Mouse (Mus musculus): ENCODE data around the gene Tmub2. TPM values are rescaled to one million over a fixed set of nuclear protein-coding genes. Genes with fewer than 3 reads are reported as not detected.

Tmub2 gene
- total RNA-seq, 4 experiments from 2014 or later: 14.7 to 15.8 (median 15.0) TPM

DNA sequence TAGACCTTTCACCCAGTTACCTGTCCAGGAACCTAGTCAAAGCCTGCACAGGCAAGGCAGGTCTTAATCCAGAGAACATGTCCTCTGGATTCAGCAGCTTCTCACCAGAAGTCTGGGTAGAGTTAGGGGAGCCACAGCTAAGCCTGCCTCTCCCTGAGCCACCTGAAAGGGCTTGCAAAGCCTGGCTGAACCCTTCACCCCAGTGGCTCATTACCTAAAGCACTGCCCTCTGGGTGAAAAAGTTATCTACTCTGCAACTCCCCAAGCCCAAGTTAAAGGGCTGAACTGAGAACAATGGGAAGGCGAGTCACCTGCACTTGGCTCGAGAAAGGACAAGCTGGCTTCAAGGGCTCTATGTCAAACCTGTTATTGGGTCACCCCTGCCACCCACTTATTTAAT, 19.4 kb downstream of the Tmub2 start:
- DNase-seq (ENCODE audit: low spot score in 2 of 2): no peak

DNA sequence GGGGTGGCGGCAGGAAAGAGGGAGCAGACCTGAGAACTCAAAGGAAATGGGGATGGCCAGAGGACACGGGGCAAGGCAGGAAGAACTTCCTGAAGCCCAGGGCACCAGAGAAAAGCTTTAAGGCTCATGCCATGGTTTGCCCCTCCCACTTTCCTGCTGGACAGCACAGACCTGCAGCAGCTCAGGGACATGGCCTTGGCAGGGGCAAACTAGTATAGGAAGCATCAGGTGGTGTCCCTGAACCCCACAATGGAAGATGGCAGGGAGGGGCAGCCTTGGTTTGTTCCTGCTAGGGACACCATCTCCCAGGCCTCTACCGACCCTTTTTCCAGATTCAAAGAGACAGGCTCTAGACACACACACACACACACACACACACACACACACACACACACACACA, 20.6 kb downstream of the Tmub2 start:
- no peak for DNase-seq (ENCODE audit: low spot score in 2 of 2)

DNA sequence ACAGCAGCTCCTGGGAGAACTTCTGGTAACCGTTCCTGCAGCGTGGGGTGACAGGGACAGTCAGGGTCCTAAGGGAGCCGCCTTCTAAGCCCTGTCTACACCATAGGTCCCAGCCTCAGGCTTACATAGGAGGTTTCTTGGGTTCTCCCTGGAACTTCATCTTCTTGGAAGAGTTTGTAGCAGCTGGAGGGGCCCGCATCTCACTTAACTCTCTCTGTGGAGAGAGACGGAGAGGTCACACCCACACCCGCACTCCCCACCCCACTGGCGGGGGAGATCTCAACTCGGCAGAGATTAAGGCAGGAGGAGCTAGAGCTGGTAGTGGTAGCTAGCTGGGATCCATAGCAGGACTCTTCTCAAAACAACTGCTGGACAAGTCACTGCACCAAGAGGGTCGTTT, 23.4 kb downstream of the Tmub2 start:
- DNase-seq (ENCODE audit: low spot score in 2 of 2): no peak

DNA sequence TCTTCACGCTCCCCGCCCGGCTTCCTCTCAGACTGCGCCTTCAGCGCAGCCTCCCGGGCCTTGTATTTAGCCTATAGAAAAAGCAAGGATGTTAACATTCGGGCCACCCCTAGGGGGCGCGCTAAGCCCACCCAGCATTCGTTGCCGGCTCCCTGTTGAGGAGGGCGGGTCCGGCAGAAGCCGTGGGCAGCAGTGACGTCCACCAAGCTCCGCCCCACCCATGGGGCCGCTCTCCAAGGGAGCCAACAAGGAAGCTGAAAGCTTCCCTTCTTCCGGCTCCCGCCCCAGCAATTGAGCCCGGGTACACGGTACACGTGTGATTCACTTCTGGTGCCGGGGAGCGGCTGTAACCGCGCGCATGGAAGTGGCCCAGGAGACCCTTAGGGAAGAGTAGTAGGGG, 24.2 kb downstream of the Tmub2 start:
- peak; percentile 94 to 96 for DNase-seq (ENCODE audit: low spot score in 2 of 2)

DNA sequence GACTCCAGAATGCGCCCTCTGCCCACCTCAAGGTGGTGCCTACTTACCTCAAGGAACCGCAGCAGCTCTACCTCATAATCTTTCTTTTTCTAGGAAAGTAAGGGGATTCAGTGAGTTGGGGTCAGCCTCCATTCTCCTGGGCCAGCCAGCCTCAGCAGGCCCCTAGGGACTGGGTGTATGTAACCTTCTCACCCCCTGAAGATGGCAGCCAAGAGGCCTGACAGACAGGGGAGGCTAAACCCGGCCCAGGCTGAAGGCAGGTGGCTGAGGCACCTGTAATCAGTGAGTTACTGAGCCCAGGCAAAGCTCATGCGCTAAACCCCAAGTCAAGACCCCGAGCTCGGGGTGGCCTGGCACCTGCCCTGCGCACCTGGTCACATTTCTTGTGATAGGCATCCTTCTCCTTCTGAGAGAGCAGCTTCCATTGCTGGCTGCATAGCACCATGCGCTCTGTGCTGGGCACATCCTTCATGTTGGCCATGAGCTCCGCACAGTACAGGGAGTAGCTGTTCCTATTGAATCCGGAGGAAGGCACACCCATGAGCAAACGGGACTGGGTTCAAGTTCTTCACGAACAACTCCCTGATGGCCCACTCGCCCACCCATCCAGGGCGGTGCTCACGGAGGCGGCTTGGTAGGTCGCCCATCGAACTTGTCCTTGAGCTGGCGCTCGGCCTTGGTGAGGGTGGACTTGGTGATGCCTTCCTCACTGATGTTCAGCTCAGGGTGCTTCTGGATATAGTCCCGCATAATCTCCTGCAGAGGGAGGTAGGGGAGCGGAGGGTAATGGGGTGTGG, 25.3 kb downstream of the Tmub2 start:
- DNase-seq (ENCODE audit: low spot score in 2 of 2): no peak

DNA sequence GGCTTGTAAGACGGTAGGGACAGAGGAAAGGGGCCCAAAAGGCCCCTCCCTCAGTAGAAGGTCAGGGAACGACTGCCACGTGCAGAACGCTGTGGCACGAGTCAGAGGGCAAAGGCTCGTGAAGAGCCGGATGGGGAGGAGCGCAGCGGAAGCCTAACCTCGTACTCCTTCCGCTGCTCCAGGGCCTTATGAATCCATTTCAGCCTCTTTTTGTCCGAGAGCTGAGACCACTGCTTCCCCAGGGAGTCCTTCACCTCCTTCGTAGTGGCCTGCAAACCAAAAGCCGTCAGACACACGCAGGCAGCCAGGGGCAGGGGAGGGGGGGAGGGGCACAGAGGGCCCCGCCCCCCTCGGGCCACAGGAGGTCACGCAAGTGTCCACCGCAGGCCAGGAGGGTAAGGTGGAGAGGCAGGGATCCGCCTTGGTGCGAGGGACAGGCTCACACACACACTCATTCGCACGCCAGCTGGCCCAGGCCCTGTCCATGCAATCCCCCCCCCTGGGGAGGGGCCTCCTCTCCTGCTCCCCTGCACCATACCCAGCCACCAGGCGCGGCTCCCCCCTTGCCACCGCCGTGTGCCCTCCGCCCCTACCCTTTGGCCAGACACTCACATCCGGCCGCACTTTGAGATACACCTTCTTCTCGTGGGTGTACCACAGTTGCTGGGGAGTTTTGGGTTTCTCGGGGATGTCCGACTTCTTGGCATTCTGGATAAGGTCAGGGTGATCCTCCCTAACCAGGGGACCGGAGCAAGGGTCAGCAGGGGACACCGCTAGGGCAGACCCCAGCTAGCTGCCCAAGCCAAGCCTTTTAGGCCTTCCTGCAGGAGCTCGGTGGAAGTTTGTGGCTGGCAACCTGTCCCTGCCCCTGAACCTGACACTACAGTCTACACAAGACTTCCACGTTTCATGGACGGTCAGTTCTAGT, 26.3 kb downstream of the Tmub2 start:
- DNase-seq (ENCODE audit: low spot score in 2 of 2): no peak

DNA sequence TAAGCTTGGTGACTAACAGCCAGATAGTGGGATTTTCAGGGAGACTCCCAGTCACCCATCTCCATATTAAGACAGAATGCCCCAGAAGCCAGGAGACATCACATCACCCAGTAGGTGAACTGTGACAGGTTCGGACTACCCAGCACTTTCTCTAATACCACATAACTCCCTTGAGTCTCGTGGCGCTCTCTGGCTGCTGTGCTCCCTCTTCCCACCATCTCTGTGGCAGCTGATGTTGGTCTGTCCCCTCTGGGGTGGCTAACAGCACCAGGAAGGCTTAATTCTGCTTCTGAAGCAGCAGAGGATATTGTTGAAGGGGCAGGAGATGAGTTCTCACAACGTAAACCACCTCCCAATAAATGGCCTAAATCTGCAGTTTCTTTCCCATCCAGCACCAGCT, 27.2 kb downstream of the Tmub2 start:
- DNase-seq (ENCODE audit: low spot score in 2 of 2): no peak

DNA sequence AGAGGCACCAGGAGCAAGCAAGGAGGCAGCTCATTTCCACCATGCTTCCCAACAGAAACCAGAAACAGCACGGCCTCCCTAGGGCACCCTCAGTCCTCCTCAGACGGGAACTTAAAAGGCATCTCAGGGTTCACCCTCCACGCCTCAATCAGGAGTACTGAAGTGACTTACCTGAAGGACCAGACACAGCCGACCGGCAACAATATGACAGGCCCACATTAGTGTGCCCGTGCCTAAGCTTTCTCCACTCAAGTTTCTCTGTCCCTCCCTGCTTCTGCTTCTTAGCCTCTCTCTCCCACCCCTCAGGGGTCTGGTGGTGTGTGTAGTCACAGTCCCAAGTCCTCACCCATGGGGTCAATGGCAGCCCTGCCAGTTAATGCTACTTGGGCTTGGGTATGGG, 27.9 kb downstream of the Tmub2 start:
- DNase-seq (ENCODE audit: low spot score in 2 of 2): no peak

DNA sequence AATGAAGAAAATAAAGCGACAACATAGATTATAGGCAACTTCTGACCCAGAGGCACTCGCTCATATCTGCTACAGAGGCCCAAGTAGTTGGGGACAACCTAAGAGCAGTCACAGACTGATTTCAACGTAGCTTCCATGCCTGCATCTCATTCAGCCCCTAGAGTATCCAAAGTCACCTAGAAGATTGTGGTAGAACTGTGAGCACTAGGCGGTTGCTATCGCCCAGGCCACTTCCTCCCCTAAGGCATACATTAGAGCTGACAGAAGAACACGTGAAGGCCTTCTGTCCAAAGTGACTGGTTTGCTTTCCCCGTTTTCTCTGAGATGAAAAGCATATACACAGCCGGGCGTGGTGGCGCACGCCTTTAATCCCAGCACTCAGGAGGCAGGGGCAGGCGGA, 29.6 kb downstream of the Tmub2 start:
- no peak for DNase-seq (ENCODE audit: low spot score in 2 of 2)

DNA sequence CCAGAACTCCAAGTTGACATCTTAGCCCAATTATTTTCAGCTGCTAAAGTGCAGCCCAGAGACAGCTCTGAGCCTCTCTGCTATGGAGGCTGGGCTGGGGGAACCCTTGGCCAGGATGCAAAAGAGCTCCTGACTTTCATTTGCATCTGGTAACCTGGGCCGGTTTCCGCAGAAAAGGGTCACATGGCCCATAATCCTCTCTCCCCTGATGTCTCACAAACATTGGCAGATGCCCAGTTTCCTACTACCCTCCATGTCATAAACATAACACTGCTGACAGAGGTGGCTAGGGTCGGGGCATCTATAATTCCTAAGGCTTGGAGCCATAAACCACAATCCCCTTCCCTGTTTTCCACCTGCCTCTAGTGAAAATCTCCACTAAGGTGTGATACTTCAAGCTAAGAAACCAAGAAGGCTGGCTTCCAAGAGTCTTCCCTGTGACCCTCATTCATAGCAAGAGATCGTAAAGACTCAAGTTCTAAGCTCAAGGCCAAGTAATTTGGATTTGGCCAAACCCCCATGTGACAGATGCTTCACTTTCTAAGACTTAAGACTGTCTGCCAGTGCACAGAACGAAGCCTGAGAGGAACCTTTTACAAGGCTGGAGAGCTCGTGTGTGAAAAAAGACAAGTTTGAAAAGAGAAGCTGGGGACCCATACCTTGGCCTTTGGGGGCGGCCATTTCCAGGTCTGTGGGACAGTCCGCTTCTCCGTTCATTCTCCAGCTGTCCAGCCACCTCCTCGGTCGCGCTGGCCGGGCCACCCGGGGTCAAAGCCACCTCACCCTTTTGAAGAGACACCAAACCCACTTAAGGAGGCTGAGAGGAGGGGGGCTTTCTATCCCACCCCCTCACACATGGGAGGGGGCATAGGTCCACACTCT, 31.2 kb downstream of the Tmub2 start:
- no peak for DNase-seq (ENCODE audit: low spot score in 2 of 2)

DNA sequence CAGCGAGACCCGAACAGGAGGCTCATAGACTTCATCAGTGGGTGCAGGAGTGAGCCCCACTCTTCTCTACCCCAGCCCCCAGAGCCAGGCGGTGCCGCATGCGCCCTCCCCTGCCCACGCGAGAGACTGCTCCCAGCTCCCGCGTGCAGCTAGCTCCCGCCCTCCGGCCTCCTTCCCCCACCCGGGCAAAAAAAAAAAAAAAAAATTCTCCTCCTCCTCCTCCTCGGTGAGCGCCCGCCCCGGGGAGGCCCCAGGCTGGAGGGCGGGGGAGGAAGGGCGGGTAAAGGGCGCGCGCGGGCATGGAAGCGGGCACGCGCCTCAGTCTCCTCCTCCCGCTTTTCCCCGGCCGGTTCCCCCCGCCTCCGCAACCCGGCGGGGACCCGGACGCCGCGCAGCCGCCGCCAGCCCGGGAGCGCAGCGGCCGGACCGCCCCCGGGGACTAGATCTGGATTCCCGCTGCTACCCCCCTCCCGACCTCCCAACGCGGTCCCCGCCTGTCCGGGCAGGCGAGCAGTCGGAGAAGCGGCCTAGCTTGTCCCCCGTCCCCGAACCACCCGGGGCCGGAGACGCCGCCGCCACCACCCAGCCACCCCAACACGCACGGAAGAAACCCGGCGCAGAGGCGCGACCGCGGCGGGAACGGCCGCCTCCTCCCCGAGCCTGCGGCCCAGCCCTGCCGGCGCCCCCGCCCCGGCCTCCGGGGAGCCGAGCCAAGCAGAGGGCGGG, 32.0 kb downstream of the Tmub2 start:
- DNase-seq (ENCODE audit: low spot score in 2 of 2): peak; percentile 82 to 87

DNA sequence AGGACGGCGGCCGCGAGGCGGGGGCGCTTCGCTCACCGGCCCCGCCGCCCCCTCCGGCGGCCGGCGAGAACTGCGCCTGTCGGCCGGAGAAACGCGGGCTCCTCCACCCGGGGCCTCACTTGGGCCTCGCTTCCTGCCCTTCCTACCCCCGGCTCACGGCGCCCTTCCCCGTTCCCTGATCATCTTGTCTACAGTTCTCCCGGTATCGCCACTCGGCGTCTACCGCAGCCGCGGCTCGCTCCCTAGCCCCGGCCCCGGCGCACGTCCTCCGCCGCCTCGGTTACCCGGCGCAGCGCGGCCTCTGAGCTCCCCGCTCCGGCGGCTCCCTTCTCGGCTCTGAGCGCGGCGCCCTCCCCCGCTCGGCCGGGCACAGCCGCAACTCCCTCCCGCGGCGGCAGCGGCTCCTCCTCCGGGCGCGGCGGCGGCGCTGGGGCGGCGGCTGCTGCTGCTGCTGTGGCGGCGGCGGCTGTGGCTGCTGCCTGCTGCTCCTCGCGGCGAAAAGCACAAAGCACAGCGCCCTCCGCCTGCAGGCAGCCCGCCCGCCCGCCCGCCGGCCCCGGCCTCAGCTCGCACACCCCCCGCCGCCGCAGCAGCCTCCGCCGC, 32.7 kb downstream of the Tmub2 start:
- peak; percentile 40 to 61 for DNase-seq (ENCODE audit: low spot score in 2 of 2)

DNA sequence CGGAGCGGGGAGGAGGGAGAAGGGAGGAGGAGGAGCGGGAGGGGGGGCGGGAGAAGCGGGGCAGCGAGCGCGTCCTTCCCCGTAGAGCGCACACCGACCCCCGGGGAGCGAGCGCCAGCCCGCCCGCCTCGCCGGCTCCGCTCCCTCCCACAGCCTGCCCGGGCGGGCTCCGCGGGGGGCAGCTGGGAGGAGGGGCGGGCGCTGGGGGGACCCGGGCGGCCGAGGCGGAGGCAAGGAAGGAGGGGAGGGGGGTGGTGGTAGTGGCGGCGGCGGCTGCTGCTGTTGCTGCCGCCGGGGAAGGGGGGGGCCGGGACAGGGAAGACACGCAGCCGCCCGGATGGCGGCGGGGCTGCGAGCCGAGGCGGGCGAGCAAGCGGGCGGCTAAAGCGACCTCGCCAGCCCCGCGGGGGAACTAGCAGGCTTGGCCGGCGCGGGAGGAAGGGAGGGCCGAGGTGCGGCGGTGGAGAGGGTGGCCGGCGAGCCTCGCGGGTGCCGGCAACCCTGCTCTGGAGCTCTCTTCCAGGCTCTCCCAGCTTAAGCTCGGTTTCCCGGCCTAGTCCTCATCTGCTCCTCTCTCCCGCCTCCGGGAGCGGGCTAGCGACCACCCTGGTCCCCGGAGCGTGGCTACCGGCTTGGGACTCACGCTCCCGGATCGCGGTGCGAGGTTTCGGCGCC, 33.3 kb downstream of the Tmub2 start:
- peak; percentile 49 to 65 for DNase-seq (ENCODE audit: low spot score in 2 of 2)

DNA sequence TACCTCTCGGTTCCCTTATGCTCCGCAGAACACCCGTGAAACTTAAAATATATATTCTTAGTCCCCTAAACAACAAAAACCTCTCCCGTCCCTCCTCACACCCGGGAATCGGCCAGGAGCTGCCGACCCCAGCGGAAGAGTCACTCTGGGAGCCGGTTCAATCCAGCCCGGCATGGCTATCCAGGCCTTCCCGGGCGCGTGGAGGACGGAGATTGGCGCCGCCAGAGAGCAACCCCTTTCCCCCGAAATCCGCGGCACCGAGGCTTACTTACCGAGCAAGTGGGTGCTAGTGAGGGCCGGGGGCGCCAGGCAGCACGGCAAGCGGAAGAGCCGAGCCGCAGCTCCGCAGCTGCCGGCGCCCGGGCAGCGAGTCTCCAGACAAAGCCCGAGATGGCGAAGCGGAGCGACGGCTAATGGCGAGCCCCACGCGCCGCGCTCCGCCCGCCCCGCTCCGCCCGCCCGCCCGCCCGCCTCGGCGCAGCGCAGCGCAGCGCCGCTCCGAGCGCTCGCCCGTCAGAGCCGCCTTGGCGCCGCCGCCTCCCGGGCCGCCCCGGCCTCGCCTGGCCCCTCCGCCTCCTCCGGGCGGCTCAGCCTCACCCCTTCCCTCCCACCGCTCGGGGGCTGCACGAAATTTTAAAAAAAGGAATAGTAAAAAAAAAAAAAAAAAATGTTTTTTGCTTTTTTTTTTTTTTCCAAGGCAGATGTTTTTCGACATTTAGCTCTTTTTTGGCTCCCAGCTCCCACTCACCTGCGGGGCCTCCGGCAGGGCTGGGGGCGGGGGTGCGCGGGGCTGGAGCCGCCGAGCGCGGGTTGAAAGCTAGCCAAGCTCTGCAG, 34.1 kb downstream of the Tmub2 start:
- peak in 1 of 2 experiments; percentile 49 for DNase-seq (ENCODE audit: low spot score in 2 of 2)

DNA sequence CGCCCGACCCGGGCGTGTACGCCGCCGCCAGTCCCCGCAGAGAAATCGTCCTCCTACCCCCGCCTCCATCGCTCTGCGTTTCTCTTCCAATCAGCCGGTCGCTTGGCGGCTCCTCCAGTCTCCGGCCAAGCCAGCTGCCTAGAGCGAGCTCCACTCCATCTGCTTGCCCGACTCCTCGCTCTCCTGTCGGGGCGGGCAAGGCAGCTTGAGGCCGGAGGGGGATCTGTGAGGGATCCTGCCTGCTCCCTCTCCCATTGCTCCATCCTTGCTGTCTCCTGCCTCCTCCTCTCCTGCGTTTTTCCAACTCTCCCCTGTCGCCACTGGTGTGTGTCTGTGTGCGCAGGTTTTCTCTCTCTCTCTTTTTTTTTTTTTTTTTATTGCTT, 34.7 kb downstream of the Tmub2 start, which contains the start of gene Ubtf:
Gene Ubtf, minus strand, starts transcription at position 333 of the 383 bp plus-strand sequence.
- DNase-seq (ENCODE audit: low spot score in 2 of 2): peak; percentile 73 to 82

DNA sequence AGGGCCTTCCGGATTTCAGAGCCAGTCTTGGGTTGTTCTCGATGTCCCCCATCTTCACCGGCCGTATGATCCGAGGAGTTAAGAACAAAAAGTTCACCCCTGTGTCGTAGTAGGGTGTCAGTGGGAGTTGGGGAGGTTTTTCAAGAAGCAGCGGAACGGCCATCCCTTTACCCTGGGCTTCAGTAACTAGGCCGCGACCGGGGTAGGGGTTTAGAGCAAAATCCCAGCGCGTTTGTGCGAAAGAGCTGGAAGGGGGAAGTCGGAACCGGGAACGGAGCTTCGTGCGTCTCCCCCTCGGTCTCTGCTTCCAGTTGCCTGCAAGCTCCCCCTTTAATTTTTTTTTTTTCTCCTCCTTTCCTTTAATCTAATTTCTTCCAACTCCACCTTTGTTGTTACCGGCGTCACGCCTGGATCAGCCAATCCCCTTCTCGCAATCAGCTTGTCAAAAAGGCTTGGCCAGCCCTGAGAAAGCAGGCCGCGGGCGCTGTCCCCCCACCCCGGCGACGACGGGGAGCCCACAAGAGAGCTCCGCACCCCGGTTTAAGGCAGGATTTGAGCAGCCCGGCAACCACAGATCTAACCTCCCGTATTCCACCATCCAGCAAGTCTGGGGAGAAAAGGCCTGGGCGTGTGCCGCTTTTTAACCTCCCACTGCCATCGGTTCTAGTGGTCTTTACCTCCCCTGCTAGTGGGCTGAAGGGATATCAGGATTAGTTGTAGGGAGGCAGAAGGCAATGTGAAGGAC, 35.4 kb downstream of the Tmub2 start:
- peak; percentile 74 to 83 for DNase-seq (ENCODE audit: low spot score in 2 of 2)

DNA sequence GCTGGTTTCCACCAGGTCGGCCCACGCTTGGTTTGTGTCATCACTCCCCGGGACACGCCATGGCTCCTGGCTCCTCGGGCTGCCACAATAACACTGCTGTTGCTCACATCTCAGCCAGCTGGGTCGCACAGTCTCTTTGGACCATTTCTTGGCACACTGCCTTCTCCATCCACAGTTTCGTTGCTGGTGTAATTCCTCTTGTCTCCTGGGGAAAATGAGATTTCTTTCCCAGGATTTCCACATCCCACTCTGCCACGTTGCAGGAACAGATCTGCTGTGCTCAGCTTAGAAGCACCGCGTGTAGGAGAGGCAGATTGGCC, 35.9 kb downstream of the Tmub2 start:
- DNase-seq (ENCODE audit: low spot score in 2 of 2): peak; percentile 69 to 77

DNA sequence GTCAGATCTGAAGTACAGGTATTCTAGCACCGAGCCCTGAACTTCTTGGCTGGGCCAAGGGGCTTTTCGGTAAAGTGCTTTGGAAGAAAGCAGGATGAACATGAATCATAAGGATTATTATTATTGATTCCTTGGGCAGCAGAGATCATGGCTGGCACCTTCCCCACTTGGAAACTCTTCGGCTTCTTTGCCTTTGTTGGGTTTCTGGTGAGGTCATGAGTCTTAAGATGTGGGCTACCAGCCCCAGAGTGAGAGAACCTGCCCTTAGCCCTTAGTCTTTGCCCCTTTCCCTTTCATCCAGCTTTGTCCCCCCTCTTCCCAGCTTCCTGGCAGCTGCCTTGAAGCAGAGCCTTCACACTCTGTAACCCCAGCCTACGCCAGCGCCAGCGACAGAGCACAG, 37.2 kb downstream of the Tmub2 start:
- no peak for DNase-seq (ENCODE audit: low spot score in 2 of 2)

All from gastrocnemius, adult 8-10 months (tissue).